Mouse (Mus musculus): ENCODE measurements around the gene Brf1.

DNA sequence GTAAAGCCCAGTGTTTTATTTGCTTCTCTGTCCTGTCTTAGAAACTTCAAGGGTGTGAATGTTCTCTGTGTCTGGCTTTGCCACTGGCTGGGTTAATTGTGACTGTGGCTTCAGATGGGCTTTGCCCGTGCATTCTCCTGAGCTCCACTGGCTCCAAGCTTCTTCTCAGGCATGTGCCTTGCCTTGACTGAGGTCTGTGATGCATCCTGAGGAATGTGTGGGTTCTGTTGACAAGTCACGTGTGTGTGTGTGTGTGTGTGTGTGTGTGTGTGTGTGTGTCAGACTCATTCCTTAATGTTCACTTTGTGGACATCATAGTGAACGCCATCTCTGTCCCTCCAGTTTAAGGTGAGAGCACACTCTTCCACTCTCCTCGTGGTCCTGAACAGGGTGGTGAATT, 18.3 kb upstream of the Brf1 start:
- no peak for TF ChIP-seq POLR2A (IDR thresholded peaks at IDR 0.05; ENCODE audit: control insufficient read depth, low read depth, low read length)
- TF ChIP-seq CTCF (IDR thresholded peaks at IDR 0.05; ENCODE audit: control insufficient read depth, insufficient read depth, insufficient replicate concordance, low read depth, low read length) = no peak
